Mouse (Mus musculus) frontal cortex, postnatal 25 days (tissue): ENCODE results near the gene Serac1.
"Not testable (repeated sequence)": the region's sequence is repeated elsewhere in the genome, so short reads cannot be mapped to it uniquely, and the experiment has no call there.

ENCODE experiments used
- DNase-seq, 2 experiments: peaks; one replicate each; pipeline ENCODE4 v3.0.0; 2022; ENCODE audit warnings: low spot score in 2 of 2

The Serac1 gene

DNA sequence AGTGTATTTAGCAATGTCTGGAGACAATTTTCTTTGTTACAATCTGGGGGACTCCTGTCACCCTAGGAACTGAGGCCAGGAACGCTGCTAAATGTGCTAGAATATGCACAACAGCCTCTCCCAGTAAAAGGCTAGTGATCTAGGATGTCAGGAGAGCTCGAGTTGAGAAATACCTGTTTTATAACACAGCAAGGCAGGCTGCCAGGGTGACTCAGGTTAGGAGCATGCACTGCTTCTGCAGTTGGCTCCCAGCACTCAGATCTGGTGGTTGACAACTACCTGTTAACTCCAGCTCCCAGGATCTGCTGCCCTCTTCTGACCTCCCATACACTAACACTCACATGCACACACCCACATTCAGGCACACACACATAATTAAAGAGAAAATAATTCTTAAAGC lies 13.5 kb downstream of the Serac1 start:
- no peak for DNase-seq

DNA sequence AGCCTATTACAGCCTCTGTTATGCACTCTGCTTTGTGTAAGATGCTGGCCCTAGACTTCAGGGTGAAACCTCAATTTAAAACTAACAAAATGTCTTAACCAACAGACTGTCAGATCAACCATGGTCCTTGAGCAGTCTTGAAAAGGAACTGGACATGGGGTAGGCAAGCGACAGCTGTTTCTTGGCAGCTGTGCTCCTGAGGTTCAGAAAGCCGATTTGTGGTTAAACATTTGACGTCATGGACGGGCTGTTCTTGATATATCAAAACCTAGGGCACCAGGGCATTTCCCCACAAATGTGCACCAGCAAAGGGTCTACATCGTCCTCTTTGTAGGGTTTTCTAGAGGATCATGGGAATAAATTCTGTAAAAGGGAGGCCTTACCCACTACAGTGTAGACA lies 16.0 kb downstream of the Serac1 start:
- no peak for DNase-seq

DNA sequence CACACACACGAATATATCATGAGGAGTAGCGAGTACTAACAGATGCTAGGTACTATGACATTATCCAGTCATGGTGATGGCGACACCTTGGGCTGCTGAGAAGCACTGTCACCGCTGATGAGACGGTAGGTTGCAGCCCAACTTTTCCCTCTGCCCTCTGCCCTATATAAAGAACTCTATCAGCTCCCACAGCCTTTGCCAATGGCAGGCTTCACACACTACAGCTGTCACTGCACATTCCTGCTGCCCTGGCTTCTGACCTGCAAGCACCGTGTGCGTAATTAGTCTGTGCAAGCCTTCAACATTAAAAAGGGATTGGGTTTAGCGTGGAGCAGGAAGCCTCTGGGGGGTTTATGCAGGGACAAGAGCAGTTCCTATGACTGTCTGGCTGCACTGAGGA lies 16.7 kb downstream of the Serac1 start:
- DNase-seq = no peak

DNA sequence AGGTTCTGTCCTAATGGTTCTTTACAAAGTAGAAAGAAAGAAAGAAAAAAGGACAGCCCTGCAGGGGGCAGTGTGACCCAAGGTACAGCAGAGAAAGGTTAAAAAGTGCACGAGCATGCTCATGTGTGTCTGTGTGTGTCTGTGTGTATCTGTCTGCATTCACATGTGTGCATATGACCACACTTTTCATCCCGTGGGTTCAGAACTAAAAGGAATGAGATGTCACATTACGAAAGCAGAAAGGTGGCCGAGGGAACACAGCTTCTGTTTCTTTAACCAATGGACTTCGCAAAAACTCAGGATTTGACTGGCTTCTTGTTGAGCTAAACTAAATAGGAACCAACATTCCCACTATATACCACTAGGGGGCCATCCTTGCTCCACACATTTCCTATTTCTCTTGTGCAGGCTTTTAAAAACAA lies 24.6 kb downstream of the Serac1 start:
- no peak for DNase-seq

DNA sequence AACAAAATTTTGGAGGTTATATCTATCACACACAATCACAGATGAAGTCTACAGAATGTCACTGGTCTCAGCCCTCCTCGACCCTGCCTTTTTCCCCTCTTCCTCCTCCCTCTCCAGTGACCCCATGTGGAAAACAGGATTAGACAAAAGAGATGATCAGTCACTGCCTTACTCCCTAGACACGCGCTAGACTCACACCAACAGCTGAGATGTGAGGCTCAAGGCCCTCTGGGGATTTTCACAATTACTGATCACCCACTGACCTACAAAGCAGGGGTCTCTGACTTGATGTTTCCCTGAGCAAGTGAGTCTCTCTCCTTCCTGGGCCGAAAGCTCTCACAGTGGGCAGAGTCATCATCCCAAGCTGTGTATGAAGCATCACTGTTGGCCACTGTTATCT lies 26.7 kb downstream of the Serac1 start:
- DNase-seq = no peak

DNA sequence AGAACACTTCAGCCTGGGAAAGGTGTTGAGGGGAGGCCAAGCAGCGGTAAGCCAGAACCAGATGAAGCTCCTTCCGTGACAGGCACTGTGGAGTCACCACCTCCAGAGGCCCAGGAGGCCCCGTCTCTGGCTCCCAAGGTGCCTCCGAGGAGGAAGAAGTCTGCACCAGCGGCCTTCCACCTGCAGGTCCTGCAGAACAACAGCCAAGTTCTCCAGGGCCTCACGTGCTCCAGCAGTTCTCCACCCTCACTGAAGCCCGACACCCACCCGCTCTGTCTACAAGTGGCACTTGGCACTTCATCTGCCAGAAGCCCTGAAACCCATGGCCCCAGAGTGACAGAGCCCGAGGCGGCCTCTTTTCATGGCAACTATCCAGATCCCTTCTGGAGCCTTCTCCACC lies 42.0 kb downstream of the Serac1 start:
- DNase-seq = no peak

DNA sequence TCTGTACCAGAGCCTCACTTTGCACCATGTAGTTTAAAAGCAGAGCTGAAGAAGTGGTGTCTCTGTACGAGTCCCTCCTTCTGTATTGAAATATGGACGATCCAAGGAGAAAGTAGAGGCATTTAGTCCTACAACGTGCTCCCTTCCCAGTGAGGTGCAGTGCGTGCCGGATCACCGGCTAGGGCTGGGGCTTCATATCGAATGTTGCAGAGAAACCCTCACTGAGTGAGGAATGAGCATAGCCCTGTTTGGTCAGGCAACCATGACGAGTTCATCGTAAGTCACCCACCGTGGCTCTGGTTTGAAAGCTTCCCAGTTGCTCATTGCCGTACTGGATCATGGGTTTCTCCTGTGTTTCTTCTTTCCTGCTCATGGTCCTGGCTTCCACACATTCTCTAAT lies 42.7 kb downstream of the Serac1 start:
- DNase-seq = no peak

DNA sequence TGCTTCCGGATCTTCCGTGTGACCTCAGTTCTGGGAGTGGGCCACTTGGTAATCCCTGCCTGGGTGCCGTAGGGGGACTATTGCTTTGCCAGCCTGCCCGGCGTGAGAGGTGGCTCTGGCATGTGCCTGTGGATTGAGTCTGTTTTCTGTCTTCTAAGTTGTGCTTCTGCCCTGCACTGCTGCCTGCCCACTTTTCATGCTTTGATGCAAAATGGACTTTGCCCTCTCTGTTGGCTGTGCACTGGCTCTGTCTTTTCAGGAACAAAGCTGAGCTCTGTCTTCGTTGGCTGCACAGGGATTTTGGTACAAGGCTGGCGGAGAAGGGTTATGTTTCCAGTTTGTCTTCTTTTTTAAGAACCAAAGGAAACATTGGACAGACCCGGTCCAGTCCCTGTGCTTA lies 43.1 kb downstream of the Serac1 start:
- DNase-seq = no peak

DNA sequence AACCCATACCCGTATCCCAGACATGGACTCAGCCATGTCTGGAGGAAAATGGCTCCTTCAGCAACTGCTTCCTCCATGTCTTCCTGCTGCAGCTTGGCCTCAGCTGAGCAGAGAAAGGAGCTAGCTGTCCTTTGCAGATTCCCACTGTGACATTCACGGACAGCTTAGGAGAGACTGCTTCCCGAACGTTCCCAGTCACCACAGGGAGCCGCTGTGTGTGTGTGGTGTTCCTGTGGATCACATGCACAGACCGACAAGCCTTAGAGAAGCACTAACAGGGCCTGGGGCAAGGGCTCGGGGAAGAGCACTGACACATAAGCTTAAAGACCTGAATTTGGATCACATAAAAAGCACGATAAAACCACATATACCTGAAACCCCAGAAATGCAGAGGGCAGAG lies 43.9 kb downstream of the Serac1 start:
- DNase-seq = no peak

DNA sequence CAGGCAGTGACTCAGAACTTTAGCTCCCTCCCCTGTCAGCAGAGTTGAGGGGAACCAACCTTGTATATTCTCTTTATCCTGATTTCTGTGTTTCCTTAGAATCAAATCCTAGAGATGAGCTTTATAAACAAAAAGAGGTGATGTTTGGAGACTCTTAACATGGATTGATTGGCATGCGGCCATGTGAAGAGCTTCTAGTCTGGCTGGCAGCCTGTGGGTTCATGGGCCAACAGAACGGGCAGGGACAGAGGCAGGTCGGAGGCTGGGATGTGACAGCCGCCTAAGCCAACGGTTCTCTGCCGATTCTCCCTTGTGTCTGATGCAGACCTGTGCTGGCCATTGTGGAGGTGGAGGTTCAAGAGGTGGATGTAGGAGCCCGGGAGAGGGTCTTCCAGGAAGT lies 53.7 kb downstream of the Serac1 start:
- no peak for DNase-seq

DNA sequence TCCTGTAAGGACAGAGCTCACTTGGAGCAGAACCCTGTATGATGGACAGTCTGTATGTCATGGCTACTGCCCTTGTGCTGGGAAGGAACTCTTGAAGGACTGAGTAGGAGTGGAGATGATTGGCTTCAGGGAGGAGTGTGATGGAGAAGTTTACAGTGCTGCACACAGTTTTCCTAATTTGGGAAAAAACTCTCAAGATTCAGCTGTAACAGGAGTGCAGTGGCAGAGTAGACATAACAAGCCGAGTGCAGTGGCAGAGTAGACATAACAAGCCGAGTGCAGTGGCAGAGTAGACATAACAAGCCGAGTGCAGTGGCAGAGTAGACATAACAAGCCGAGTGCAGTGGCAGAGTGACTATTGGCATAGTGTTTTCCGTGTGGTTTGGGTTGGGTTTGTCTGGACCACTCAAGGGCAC lies 58.2 kb downstream of the Serac1 start:
- DNase-seq = not testable (repeated sequence)

DNA sequence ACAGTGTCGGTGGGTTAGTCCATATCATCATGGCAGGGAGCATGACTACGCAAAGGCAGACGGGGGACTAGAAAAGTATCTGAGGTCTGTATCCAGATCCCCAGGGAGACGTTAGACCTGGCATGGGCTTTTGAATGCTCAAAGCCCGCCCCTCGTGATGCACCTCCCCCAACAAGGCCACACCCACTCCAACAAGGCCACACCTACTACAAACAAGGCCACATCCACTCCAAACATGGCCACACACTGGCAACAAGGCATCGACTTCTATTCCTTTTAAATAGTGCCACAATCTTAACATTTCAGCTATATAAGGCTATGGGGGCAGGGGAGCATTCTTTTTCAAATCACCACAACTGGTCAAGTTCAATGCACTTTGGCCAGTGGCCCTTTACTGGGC lies 58.9 kb downstream of the Serac1 start:
- DNase-seq = no peak

DNA sequence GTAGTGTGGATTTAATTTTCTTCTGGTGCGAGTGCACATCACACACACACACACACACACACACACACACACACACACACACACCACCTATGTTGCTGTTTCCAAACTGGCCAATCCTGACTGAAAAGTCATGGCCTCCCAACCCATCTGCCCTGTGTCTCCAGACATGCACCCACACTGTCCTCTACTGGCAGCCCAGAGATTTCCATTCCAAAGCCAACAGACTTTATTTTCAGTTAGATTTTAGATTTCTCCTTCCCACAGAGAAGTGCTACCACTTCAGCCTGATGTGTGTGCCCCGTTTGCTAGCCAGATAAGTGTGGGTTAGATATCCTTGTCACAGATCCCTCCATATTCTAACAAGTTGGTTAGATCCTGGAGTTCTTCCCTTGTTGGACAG lies 59.8 kb downstream of the Serac1 start:
- no peak for DNase-seq

DNA sequence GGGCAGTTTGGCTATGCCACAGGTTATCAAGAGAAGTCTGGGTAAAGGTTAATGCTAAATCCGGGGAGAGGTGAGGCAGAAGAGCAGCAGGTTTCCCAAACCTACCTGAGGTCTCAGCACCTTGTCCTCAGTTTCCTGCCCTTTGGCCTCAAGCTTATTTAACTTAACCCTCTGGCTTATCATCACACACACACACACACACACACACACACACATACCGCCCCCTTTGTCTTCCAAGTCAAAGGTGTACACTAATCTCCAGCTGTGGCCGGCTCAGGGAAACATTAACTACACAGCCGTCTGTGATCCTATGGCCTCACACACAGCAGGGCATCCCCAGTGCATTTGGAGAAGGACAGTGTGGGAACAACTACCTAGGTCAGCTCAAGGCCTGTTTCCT lies 61.2 kb downstream of the Serac1 start:
- DNase-seq = no peak

DNA sequence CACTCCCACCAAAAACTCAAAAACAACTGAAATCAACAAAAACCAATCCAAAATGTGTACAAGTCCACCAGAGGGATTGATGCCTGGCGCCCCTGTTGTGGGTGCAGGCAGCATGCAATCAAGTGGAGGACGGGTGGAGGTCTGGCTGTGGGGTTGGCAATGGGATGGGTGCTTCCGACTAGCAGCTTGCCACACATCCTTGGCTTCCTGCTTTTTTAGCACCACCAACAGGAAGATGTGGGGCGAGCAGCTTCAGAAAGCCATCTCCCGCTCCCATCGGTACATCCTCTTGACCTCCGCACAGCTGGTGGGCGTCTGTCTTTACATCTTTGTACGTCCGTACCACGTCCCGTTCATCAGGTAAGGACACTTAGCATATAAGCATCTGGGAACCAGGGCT lies 62.3 kb downstream of the Serac1 start:
- no peak for DNase-seq

DNA sequence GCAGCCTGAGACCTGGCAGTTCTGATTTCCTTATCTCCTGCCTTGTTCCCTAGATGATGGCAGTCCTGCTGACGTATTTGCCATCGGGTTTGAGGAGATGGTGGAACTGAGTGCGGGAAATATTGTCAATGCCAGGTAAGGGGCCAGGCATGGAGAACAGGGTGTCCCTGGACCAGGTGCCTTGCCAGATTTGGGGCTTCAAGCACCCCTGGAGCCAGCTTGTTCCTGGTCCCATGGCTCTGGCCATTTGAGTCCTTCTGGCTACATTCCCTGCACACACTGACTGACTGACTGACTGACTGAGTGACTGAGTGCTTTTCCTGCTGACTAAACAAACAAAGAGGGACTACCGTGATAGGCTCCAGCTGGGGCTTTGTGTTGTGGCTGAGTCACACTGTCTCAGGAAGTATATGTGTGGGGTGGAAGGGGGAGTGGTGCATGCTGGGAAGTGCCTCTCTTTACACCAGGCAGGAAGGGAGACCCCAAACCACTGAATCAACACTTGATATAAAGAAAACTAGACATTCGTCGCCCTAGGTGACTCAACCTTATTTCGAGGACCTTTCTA lies 63.2 kb downstream of the Serac1 start:
- no peak for DNase-seq

DNA sequence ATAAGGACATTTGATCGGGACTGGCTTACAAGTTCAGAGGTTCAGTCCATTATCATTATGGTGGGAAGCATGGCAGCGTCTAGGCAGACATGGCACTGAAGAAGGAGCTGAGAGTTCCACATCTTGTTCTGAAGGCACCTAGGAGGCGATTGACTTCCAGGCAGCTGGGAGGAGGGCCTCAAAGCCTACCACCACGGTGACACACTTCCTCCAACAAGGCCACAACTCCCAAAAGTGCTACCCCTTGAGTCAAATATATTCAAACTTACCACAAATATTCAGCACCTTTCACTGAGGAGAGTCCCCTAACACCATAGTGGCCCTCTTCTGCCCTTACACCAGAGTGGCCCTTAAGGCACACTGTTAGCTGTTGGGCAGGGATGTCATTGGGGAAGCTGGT lies 64.6 kb downstream of the Serac1 start:
- no peak for DNase-seq

DNA sequence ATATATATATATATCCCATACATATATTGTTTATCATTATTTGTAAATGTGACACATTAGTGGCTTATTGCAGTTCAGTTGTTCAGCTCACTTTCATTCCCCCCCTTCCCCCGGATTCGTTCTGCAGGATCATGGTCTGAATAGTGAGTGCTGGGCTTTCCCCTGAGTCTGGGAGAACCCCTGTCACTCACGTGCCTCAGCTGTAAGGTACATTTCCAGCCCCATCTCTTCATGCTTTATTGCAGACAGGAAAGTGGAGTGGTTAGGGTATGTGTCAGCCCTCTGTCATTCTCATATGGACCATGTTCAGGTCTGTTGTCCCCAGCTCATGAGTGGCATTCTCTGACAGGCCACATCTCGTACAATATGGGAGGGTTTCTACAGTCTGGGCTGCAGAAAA lies 66.5 kb downstream of the Serac1 start:
- DNase-seq = no peak

DNA sequence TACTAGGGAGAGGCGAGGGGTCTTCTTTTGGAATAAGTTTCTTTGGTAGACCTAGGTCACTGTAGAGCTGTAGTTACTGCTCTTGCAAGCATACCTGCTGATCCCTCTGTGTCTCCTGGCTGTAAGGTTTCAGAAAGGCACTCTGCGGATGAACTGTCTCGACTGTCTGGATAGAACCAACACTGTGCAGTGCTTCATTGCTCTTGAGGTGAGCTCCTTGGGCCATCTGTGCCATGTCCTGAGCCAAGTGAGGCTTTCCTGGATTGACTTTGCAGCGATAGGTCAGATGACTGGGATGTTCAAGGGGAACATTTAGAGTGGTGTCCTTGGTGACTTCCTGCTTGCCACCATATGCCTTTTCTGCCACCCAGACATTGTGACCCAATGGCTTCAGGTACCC lies 69.9 kb downstream of the Serac1 start:
- no peak for DNase-seq

DNA sequence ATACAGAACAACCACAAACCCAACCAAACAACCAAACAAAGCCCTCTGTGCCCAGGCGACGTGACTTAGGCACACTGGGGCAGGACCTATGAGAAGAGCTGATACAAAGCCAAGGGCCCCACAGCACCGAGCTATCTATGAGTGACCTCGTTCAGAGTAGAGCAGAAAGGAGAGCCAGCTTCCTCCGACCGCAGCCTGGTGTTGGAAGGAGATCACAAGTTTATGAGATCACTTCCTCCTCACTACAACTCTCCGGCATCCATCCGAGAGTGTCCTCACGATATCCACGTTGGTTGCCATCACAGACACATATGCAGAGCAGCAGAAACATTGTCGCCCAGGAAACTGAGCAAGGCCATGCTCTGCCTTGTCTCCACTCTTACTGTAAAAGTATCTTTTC lies 71.0 kb downstream of the Serac1 start:
- no peak for DNase-seq

DNA sequence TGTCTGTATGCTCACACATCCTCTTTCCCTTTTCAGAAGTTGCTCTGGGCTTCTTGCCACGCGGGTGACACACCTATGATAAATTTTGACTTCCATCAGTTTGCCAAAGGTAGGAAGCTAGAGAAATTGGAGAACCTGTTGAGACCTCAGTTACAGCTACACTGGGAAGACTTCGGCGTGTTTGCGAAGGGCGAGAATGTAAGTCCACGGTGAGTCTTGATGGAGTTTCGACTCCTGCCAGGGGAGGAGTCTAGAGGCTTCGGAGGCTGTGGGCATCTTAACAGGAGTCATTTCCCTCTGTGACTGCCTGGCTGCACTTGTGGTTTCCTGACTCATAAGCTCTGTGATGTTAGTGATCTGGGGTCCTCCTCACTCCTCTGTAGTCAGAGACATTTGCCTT lies 71.6 kb downstream of the Serac1 start:
- DNase-seq = no peak

DNA sequence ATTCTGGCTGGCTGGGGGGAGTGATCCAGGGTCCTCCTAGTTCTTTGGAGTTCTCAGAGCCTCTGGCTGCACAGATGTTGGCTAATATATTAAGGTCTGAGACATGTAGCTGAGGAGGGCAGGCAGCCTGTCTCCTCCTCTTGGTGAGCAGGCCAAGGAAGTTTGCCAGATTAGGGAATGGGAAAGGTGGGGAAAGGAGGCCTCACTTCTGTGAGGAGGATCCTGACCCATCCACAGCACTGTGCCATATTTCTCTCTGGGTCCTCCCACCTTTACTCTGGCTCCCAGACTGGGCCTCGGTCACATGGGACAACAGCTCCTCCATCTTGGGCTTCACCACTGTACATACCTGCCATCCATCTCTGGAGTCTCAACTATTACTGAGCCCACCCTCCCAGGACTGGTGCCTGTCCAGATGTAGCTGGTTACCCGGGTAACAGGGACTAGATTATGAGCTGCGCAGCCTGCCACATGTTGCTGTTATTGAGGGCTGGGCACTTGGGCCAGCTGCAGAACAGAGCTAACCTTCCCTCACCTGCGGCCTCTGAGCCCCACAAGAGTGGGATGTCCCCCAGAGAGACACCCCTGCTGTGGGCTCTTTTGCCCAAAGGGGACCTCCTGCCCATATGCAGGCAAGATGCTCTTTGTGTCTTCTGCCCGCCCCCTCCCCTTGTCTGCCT lies 72.3 kb downstream of the Serac1 start:
- DNase-seq = no peak

DNA sequence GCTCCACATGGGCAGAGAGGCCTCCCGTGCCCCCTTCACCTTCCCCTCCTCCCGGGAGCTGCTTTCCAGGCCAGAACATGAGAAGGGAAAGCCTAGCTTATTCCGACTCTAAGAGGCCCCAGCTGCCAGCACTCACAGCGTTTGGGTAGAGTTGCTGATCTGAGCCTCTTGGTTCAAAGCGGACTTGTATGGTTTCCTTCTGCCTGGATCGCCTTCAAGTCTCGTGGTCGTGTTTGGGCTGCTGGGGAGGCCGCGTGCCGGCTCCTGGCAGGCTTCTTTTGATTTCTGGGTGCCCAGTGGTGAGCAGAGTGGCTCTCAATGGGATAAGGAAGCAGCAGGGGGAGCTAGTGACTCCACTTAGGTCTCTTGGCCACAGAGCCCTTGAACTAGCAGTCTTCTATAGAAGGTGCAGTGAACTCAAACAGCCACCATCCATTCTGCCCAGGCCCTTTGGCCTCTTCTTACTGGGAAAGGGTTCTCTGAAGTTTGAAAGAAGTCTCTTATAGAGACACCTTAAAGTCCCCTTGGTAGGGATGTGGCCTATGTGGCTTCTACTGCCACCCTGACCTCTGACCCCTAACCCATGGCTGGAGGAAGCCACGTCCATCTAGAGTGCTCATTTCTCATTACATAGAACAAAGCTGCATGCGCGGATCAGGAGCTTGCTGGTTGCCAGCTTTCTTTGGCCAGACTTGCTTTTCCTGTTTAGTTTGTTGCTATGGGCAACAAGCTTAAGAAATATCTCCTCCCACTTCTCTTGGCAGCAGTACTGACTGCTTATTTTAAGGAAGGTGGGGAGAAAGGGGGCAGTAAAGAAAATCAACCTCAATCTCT lies 73.7 kb downstream of the Serac1 start:
- DNase-seq = peak; percentile 39 to 40
